Mouse (Mus musculus) small intestine, adult 2 months (tissue): ENCODE results near the gene Hdac4.

Source experiments
- CTCF ChIP-seq: fragments of 200-500 bp; IDR thresholded peaks from 2 replicates; pipeline ENCODE4 v1.5.1; 2012; ENCODE audit warnings: low read depth, mild to moderate bottlenecking, control low read depth, inconsistent platforms, low read length, moderate library complexity, mixed read lengths; ENCODE audit not compliant: insufficient replicate concordance, insufficient read length; ENCODE audit errors: extremely low read depth
- POLR2A ChIP-seq: fragments of 200-500 bp; IDR thresholded peaks from 2 replicates; pipeline ENCODE4 v1.6.1; 2012; ENCODE audit warnings: low read depth, mild to moderate bottlenecking, control low read depth, inconsistent platforms, low read length, moderate library complexity

- TF ChIP-seq POLR2A = no peak
- no peak for TF ChIP-seq CTCF
Observed at GRCm38 (mm10) chr1:92034247-92034646, 161.3 kb downstream of the Hdac4 start.
